Mouse (Mus musculus): ENCODE data around the gene Gadd45g. TPM values are rescaled to one million over a fixed set of nuclear protein-coding genes. Genes with fewer than 3 reads are reported as not detected.

The Gadd45g gene
- total RNA-seq, 1 experiment from 2014 or later, result 10.1 TPM

- no peak for ATAC-seq (replicated peaks; ENCODE audit: low read depth, poor library complexity, severe bottlenecking)
Measured at GRCm38 (mm10) chr13:51849241-51850033, 3.0 kb downstream of the Gadd45g start.

DNA sequence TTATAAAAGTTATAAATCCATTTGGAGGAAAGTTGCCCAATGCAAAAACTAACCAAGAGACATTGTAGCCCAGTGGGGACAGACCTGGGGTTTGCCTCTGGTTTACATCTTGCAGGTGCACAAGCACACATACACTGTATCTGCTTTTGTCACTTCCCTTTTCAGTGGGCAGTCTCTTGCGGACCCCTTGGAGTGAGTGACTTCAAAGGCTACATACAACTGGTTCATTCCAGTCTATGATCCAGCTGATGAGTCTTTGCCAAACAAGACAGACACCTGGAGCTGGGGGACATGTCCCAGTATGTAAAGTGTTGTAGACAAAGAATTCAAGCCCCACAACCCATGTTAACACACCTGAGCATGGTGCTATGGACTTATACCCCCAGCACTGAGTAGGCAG is 4.1 kb downstream of the Gadd45g start:
- no peak for ATAC-seq (replicated peaks; ENCODE audit: low read depth, poor library complexity, severe bottlenecking)

DNA sequence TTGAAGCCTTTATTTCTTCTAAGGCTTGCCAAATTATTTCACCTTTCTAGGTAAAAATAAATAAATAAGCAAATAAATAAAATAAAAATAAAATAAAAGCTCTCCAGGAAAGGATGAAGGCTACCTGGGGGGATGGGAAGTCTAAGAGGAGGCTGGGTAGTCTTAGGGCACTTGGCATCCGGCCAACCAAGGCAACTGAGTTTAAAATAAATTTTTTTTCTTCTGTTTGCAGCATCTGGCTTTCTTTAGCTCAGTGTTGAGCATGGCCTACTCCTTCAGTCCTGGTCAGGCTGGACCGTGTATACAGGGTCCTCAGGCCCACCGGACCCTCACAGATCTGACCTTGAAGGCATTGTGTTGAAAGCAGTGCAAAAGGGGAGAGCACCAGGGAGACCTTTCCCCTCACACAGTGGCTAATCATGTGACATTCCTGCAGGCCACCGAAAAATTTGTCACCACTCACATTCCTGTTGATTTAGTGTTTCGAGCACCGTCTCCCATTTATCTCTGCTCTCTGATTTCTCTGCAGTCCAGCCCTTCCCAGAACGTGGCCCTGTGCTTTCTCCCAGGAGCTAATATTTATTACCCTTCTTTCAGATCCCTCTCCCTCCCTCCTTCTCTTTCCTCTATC is 6.2 kb downstream of the Gadd45g start:
- no peak for ATAC-seq (replicated peaks; ENCODE audit: low read depth, poor library complexity, severe bottlenecking)

- no peak for ATAC-seq (replicated peaks; ENCODE audit: low read depth, poor library complexity, severe bottlenecking)
Measured at GRCm38 (mm10) chr13:51853301-51854243, 7.1 kb downstream of the Gadd45g start.

DNA sequence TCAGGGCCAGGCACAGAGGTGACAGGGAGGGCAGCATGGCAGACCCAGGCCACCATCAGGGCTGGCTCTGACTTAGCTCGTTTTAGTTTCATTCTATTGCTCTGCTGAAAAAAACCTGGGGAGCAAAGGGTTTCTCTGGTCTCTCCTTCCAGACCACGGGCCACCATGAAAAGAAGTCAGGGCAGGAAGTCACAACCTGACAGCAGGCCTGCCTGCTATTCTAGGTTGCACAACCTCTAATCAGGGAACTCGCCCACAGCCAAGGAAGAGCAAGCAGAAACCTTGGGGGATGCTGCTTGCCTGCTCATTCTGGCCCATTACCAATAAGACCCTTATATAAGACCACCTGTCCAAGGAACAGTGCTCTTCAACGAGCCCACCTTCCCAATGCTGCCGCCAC is 9.1 kb downstream of the Gadd45g start:
- peak; percentile 55 for ATAC-seq (replicated peaks; ENCODE audit: low read depth, poor library complexity, severe bottlenecking)

- no peak for ATAC-seq (replicated peaks; ENCODE audit: low read depth, poor library complexity, severe bottlenecking)
Measured at GRCm38 (mm10) chr13:51857156-51857555, 10.7 kb downstream of the Gadd45g start.

DNA sequence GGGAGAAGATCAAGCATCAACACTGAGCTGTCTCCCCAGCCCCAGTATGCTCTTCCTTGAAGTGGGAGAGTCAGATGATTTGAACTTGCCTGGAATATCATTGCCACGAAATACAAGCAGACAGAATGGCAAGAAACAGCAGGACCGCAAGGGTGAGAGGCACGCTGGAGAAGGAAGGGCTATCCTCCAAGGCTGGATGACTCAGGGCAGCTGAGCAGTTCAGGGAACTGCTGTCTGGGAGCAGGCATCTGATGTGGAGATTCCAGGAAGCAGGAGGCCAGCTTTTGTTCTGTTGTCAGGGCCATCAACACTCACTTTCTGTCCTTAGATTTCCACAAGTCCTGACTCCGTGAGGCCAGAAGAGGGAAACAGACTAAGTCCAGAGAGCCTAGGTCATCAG is 12.0 kb downstream of the Gadd45g start:
- no peak for ATAC-seq (replicated peaks; ENCODE audit: low read depth, poor library complexity, severe bottlenecking)

- no peak for ATAC-seq (replicated peaks; ENCODE audit: low read depth, poor library complexity, severe bottlenecking)
Measured at GRCm38 (mm10) chr13:51859174-51859573, 12.7 kb downstream of the Gadd45g start.

- no peak for ATAC-seq (replicated peaks; ENCODE audit: low read depth, poor library complexity, severe bottlenecking)
Measured at GRCm38 (mm10) chr13:51859798-51860197, 13.3 kb downstream of the Gadd45g start.

DNA sequence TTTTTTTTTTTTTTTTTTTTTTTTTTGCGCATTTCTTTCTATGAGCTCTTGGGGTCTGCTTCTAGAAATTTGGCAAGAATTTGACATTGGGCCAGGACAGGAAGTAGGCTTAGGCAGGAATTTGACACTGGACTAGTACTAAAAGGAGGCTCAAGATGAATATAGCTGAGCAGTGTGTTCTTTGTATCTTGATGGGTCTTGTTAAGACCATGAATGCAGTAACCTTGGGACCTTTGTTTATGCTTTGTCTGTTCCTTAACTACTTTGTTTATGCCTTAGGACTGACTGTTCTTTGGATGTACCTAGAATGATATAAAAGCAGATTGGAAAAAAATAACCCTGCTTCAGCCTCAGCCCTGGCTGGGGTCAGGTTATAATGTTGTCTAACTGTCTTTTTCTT is 16.3 kb downstream of the Gadd45g start:
- no peak for ATAC-seq (replicated peaks; ENCODE audit: low read depth, poor library complexity, severe bottlenecking)

DNA sequence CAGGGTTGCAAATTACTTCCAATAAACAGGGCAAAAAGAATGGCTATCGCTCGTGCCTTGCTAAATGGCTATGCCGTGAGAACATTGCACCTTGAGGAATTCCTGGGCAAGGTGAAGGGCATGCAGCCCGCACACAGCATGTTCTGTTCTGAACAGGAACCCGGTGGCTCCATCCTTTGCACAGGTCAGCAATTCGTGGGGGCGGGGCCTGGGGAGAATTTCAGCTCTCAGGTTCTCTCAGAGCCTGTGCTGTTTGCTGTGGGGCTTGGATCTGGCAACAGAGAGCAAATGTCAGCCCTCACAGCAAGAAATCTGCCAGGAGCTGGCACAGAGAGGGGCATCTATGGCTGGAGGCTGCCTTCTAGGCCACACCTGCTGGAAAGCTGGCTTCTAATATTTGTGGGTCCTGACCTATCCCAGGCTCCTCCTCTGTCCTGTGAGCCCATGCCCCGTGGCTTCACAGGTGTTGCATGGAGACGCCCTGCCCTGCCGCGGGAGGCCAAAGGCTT is 19.7 kb downstream of the Gadd45g start:
- ATAC-seq (replicated peaks; ENCODE audit: low read depth, poor library complexity, severe bottlenecking), result no peak

DNA sequence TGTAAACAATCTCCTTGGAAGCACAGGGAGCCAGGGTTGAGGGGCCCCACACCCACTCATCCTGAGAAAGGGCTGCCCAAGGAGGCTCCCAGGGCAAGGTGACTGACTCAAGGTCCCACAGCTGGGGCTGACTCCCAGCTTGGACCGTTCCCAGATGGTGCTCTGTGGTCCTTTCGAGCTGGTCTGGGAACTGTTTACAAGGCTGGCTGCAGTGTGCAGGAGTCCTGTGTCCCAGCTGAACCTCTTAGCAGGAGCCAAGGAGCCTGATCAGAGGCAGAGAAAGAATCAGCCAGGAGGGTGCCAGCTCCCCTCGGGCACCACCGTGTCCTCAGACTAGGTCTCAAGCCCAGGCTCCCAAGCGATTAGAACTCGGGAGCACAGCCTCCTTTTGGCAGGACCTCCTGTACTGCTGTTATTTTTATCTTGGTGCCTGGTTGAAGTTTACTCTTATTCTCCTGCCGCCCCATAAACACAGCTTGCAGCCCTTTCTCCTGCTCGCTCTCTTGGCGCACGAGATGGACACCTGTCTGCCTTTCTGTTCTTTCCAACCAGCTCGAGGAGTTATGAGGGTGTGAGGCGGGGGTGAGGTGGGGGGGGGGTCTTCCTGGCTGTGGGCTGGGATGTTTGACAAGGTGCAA is 22.1 kb downstream of the Gadd45g start:
- ATAC-seq (replicated peaks; ENCODE audit: low read depth, poor library complexity, severe bottlenecking), result no peak

GRCm38 (mm10) chr13:51869129-51869491 is 22.6 kb downstream of the Gadd45g start:
- ATAC-seq (replicated peaks; ENCODE audit: low read depth, poor library complexity, severe bottlenecking), result no peak

- ATAC-seq (replicated peaks; ENCODE audit: low read depth, poor library complexity, severe bottlenecking), result no peak
Measured at GRCm38 (mm10) chr13:51871148-51871547, 24.7 kb downstream of the Gadd45g start.

- no peak for ATAC-seq (replicated peaks; ENCODE audit: low read depth, poor library complexity, severe bottlenecking)
Measured at GRCm38 (mm10) chr13:51872252-51872962, 25.9 kb downstream of the Gadd45g start.

GRCm38 (mm10) chr13:51872963-51873514 is 26.6 kb downstream of the Gadd45g start:
- ATAC-seq (replicated peaks; ENCODE audit: low read depth, poor library complexity, severe bottlenecking), result no peak

DNA sequence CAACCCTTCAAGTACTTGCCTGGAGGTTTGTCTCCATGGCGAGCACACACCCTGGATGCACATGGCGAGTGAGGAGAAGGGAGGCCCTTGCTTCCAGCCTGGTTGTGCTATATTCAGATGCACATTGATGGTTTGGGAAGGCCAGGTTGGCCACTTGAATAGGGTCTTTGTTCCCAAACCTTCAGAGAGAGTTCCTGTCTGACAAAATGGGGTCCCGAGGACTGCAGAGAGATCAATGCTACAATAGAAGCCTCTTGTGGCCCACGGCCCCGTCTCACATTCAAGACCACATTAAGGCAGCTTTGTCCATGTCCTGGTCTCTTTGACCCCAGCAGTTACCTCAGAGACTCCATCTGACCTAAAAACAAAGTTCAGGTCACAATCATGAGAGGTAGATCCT is 27.3 kb downstream of the Gadd45g start:
- no peak for ATAC-seq (replicated peaks; ENCODE audit: low read depth, poor library complexity, severe bottlenecking)

GRCm38 (mm10) chr13:51876131-51876530 is 29.7 kb downstream of the Gadd45g start:
- ATAC-seq (replicated peaks; ENCODE audit: low read depth, poor library complexity, severe bottlenecking), result no peak

- no peak for ATAC-seq (replicated peaks; ENCODE audit: low read depth, poor library complexity, severe bottlenecking)
Measured at GRCm38 (mm10) chr13:51878806-51879205, 32.3 kb downstream of the Gadd45g start.

Measured in common myeloid progenitor, adult 5-6 weeks (primary cell).